Mouse (Mus musculus) heart, embryonic 10.5 days (tissue): ENCODE measurements around the gene Ankdd1b. TPM values are rescaled to one million over a fixed set of nuclear protein-coding genes. Genes with fewer than 3 reads are reported as not detected.

Experiments used
- DNase-seq: peaks from one replicate; pipeline ENCODE4 v3.0.0-alpha.2; 2017; ENCODE audit warnings: low spot score
- H3K27ac ChIP-seq: fragments of 300-500 bp; sonication (generic); 2 replicates; pipeline ENCODE4 v1.5.1; 2016; ENCODE audit warnings: mild to moderate bottlenecking
- H3K27me3 ChIP-seq: fragments of 300-500 bp; sonication (generic); 2 replicates; pipeline ENCODE4 v1.6.1; 2016; ENCODE audit warnings: mild to moderate bottlenecking; ENCODE audit not compliant: poor library complexity, insufficient read depth, severe bottlenecking
- H3K36me3 ChIP-seq: fragments of 300-500 bp; sonication (generic); 2 replicates; pipeline ENCODE4 v1.6.1; 2016; ENCODE audit warnings: mild to moderate bottlenecking, moderate library complexity
- H3K4me1 ChIP-seq: fragments of 300-500 bp; sonication (generic); 2 replicates; pipeline ENCODE4 v1.6.1; 2016; ENCODE audit warnings: mild to moderate bottlenecking
- H3K4me3 ChIP-seq: fragments of 300-500 bp; sonication (generic); 2 replicates; pipeline ENCODE4 v1.5.1; 2016; ENCODE audit warnings: mild to moderate bottlenecking, moderate library complexity
- H3K9me3 ChIP-seq: fragments of 300-500 bp; sonication (generic); 2 replicates; pipeline ENCODE4 v1.6.1; 2016; ENCODE audit warnings: mild to moderate bottlenecking, moderate library complexity
- WGBS: fragments of 180-500 bp; shearing (Covaris S2); methylation state at CpG from one replicate; pipeline ENCODE4 v1.1.7; 2016; 5-methylcytosine and 5-hydroxymethylcytosine counted together
- polyA plus RNA-seq: library from polyadenylated mRNA; unstranded; fragments of >200 nt; fragmentation: Nextera tagmentation; extraction: Ambion mirVana; gene quantifications from 2 replicates; pipeline ENCODE4 v1.2.1, GENCODE M21; 2016

The Ankdd1b gene
- polyA plus RNA-seq = 0.24 and 0.31 TPM in 2 replicates

- Histone ChIP-seq H3K27ac (no peak within 1 kb of the TSS), H3K4me3 (no peak within 1 kb of the TSS), H3K36me3 (no peaks in the 10 kb centered on the region), H3K27me3 (no peaks in the 10 kb centered on the region), H3K9me3 (no peaks in the 10 kb centered on the region), H3K4me1 (no peaks in the 10 kb centered on the region)
- DNase-seq = no peak
- WGBS = 87% methylated on average over 14 of the region's 14 CpGs
Observed at GRCm38 (mm10) chr13:96470957-96471356, at the start of gene Ankdd1b. Gene Ankdd1b (minus strand): TSS chr13:96471198.

DNA sequence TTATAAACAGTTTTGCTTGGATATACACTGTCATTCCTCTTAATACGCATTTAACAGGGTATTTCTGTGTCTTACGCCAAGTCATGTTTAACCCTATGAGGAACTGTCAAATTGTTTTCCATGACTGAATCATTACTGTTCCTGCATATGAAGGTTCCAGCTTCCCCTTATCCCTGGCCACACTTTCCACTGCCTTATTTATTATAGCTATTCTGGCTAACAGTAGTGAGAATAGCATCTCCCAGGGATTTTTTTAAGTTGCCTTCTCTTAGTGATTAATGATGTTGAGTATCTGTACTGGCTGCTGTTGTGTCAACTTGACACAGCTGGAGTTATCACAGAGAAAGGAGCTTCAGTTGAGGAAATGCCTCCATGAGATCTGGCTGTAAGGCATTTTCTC lies 46.3 kb upstream of the Ankdd1b start:
- Histone ChIP-seq H3K27me3 (no peaks in the 10 kb centered on the region), H3K4me3 (no peak overlapping the region), H3K9me3 (no peaks in the 10 kb centered on the region), H3K27ac (no peak overlapping the region), H3K36me3 (peaks cover 8% of the 10 kb centered on the region; the same call in 1 of the 2 replicates), H3K4me1 (no peaks in the 10 kb centered on the region)
- no peak for DNase-seq
- WGBS = 96% methylated on average over 2 of the region's 2 CpGs

- DNase-seq = no peak
- no peaks in the 10 kb centered on the region for H3K4me1 ChIP-seq
- H3K27me3 ChIP-seq = no peaks in the 10 kb centered on the region
- no peaks in the 10 kb centered on the region for H3K9me3 ChIP-seq
- no peak overlapping the region for H3K4me3 ChIP-seq
- peaks cover 8% of the 10 kb centered on the region; the same call in 1 of the 2 replicates for H3K36me3 ChIP-seq
- no peak overlapping the region for H3K27ac ChIP-seq
- 94% methylated on average over 9 of the region's 9 CpGs for WGBS
Observed at GRCm38 (mm10) chr13:96516249-96516648, 45.3 kb upstream of the Ankdd1b start.

DNA sequence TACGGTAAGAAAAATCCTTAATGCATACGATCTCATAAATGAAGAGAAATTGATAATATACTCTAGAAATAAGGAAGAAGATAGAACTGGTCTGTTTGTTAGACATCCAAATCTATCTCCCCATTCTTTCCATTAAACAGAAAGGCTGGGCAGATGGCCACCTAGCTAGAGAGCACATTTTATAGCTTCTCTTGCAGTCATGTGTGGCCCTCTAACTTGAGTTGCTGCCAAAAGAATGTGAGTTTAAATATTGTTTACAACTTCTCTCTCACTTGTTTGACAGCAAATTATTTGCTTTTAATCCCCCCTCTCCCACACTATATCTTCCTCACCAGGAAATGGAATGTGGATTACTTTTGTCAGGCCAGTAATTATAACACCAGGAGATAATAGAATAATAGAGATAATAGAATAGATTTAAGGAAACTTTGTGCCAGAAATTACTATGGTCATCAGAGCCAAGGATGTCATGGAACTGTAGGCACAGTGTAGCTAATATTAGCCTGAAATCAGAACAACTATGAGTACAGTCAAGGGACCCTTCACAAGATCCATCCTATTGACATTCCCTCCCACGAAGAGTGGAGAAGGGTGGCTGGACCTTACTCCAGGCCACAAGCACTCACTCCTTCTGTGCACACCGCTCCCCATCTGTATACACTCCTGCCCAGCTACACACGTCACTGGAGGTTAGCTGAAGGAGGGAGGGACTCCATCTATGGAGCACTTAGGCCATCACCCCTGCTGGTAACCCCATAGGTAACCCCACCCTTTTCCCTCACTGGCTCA lies 43.4 kb upstream of the Ankdd1b start:
- Histone ChIP-seq H3K4me1 (0 out of 2 replicates have a peak, but pooled peaks cover 5% of the 10 kb centered on the region), H3K9me3 (no peaks in the 10 kb centered on the region), H3K4me3 (no peak overlapping the region), H3K27ac (no peak overlapping the region), H3K27me3 (no peaks in the 10 kb centered on the region), H3K36me3 (peaks cover 8% of the 10 kb centered on the region; the same call in 1 of the 2 replicates)
- DNase-seq = no peak
- WGBS = 85% methylated on average over 5 of the region's 5 CpGs

DNA sequence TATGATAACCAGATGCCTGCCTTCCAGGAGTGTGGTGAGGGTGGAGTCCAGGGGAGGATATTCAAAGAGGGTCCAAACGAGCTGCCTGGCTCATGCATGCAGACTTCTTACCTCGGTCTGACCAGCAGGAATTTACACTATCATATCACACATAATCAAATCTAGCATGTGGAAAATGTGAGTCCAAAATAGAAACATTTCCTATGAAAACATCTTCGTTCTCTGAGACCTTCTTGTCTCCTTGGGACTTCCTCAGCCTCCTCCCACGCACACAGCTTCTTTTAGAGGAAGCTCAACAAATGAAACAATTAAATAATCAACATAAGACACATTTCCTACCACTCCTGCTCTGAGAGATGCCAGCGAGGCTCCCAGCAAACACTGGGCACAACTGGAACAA lies 40.9 kb upstream of the Ankdd1b start:
- Histone ChIP-seq H3K4me1 (0 out of 2 replicates have a peak, but pooled peaks cover 5% of the 10 kb centered on the region), H3K27ac (no peak overlapping the region), H3K4me3 (no peak overlapping the region), H3K36me3 (peaks cover 8% of the 10 kb centered on the region; the same call in 1 of the 2 replicates), H3K9me3 (no peaks in the 10 kb centered on the region), H3K27me3 (no peaks in the 10 kb centered on the region)
- WGBS = 60% methylated on average over 5 of the region's 5 CpGs
- no peak for DNase-seq

GRCm38 (mm10) chr13:96511262-96511661 lies 40.3 kb upstream of the Ankdd1b start:
- Histone ChIP-seq H3K4me3 (no peak overlapping the region), H3K27ac (no peak overlapping the region), H3K4me1 (0 out of 2 replicates have a peak, but pooled peaks cover 5% of the 10 kb centered on the region), H3K36me3 (peaks cover 1% of the 10 kb centered on the region; the same call in 1 of the 2 replicates), H3K9me3 (no peaks in the 10 kb centered on the region), H3K27me3 (no peaks in the 10 kb centered on the region)
- WGBS = 61% methylated on average over 1 of the region's 1 CpGs
- DNase-seq = no peak

GRCm38 (mm10) chr13:96510635-96511034 lies 39.6 kb upstream of the Ankdd1b start:
- H3K27me3 ChIP-seq = no peaks in the 10 kb centered on the region
- 67% methylated on average over 13 of the region's 13 CpGs for WGBS
- 0 out of 2 replicates have a peak, but pooled peaks cover 5% of the 10 kb centered on the region for H3K4me1 ChIP-seq
- no peaks in the 10 kb centered on the region for H3K9me3 ChIP-seq
- H3K4me3 ChIP-seq = no peak overlapping the region
- no peak for DNase-seq
- no peak overlapping the region; the same call in 1 of the 2 replicates for H3K27ac ChIP-seq
- H3K36me3 ChIP-seq = no peaks in the 10 kb centered on the region

DNA sequence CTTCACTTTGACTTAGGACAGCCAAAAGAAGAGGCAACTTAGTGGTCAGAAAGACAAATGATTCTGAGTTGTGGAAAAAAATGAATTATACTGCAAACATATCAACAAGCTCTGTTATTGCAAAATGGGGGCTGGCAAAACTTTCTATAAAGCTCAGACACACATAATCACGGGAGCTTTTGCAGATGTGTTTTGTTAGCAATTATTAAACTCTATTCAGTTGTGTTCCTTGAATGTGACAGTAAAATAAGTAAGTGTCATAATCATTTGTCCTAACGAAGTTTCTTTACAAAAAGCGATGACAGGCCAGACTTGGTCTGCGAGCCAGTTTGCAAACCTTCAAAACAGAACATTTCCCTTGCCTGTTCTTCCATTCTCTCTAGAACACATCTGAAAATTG lies 36.5 kb upstream of the Ankdd1b start:
- DNase-seq = no peak
- 0 out of 2 replicates have a peak, but pooled peaks cover 5% of the 10 kb centered on the region for H3K4me1 ChIP-seq
- H3K36me3 ChIP-seq = no peaks in the 10 kb centered on the region
- no peak overlapping the region for H3K4me3 ChIP-seq
- no peaks in the 10 kb centered on the region for H3K9me3 ChIP-seq
- H3K27ac ChIP-seq = no peak overlapping the region
- WGBS = 86% methylated on average over 4 of the region's 4 CpGs
- no peaks in the 10 kb centered on the region for H3K27me3 ChIP-seq

DNA sequence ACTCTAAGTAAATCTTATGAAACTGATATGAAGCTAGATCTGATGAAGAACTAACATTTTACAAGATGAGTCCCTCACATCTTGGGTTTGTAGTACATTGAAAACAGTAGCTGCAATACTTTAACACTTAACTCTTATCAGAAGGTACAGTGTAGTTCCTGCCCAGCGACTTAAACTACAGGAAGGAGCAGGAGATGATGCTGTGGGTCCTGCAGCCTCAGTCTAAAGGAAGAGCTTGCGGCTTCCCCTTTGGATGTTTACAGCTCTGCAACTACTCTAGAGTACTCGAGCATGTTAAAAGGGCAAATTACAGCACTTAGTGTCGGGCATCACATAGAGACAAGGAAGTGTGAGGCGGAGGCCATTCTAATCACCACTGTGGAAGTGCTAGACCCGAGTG lies 35.3 kb upstream of the Ankdd1b start:
- Histone ChIP-seq H3K27me3 (no peaks in the 10 kb centered on the region), H3K27ac (no peak overlapping the region), H3K4me3 (no peak overlapping the region), H3K4me1 (0 out of 2 replicates have a peak, but pooled peaks cover 5% of the 10 kb centered on the region), H3K36me3 (no peaks in the 10 kb centered on the region), H3K9me3 (no peaks in the 10 kb centered on the region)
- DNase-seq = no peak
- WGBS = 61% methylated on average over 6 of the region's 6 CpGs

- no peak for DNase-seq
- Histone ChIP-seq H3K27me3 (no peaks in the 10 kb centered on the region), H3K27ac (no peak overlapping the region), H3K9me3 (no peaks in the 10 kb centered on the region), H3K4me3 (no peak overlapping the region), H3K36me3 (peaks cover 3% of the 10 kb centered on the region), H3K4me1 (0 out of 2 replicates have a peak, but pooled peaks cover 5% of the 10 kb centered on the region)
- 84% methylated on average over 4 of the region's 4 CpGs for WGBS
Observed at GRCm38 (mm10) chr13:96505661-96506060, 34.7 kb upstream of the Ankdd1b start.

DNA sequence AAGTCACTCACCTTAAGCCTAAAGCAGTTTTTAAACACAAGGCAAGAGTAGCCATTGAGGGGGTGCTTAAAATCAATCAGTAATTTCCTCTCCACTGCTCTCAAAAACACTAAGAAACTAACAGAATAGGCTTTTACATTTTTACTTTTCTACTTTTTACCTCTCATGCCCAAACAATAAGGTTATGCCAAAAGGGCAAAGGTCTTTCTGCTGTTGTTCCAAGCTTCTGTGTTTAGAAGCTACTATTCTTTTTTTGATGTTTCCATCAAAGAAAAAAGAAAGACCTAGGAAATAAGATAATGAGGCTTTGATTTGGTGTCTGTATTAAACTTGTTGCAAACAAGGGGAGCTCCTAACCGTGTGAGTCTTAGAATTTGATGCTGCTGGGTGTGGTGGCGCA lies 28.9 kb upstream of the Ankdd1b start:
- peaks cover 6% of the 10 kb centered on the region for H3K36me3 ChIP-seq
- H3K27me3 ChIP-seq = no peaks in the 10 kb centered on the region
- DNase-seq = no peak
- H3K4me3 ChIP-seq = no peak overlapping the region
- no peak overlapping the region for H3K27ac ChIP-seq
- 0 out of 2 replicates have a peak, but pooled peaks cover 3% of the 10 kb centered on the region for H3K4me1 ChIP-seq
- no peaks in the 10 kb centered on the region for H3K9me3 ChIP-seq
- WGBS = 84% methylated on average over 2 of the region's 2 CpGs

GRCm38 (mm10) chr13:96496630-96497029 lies 25.6 kb upstream of the Ankdd1b start:
- 0 out of 2 replicates have a peak, but pooled peaks cover 3% of the 10 kb centered on the region for H3K4me1 ChIP-seq
- no peaks in the 10 kb centered on the region for H3K9me3 ChIP-seq
- peaks cover 8% of the 10 kb centered on the region for H3K36me3 ChIP-seq
- no peaks in the 10 kb centered on the region for H3K27me3 ChIP-seq
- H3K27ac ChIP-seq = no peak overlapping the region
- H3K4me3 ChIP-seq = no peak overlapping the region
- WGBS = 78% methylated on average over 8 of the region's 8 CpGs
- DNase-seq = no peak

DNA sequence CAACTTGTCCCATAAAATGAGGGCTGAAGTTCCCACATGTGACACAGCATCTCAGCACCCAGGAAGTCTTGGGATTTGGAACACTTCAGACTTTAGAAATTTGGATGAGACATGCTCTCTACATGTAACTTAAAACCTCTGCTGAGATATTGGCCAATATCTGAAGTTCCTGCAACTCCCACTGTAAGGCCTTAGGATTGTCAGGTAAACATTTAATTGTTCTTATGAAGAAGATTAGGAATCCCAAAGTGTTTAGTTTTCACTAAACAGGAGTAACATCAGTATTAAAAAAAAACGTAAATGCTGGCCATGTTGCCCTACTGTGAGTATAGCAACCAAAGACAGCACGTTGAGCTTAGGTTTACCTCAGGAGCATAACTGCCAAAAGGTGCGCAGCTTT lies 19.4 kb upstream of the Ankdd1b start, which contains the start of gene Gm17622:
Gene Gm17622 (plus strand): TSS at position 301 of the 400 bp plus-strand sequence.
- 90% methylated on average over 3 of the region's 3 CpGs for WGBS
- Histone ChIP-seq H3K4me3 (no peak within 1 kb of the TSS), H3K36me3 (peaks cover 25% of the 10 kb centered on the region), H3K27ac (no peak within 1 kb of the TSS), H3K9me3 (no peaks in the 10 kb centered on the region), H3K27me3 (no peaks in the 10 kb centered on the region), H3K4me1 (no peaks in the 10 kb centered on the region)
- no peak for DNase-seq
